Mouse (Mus musculus) lung, adult 2 months (tissue): ENCODE results near the gene Pla2g5.

Source experiments
- CTCF ChIP-seq: fragments of 200-500 bp; IDR thresholded peaks from 2 replicates; pipeline ENCODE4 v1.5.1; 2011; ENCODE audit warnings: mild to moderate bottlenecking, low read length, control low read depth; ENCODE audit not compliant: insufficient read depth
- POLR2A ChIP-seq: fragments of 200-500 bp; IDR thresholded peaks from 2 replicates; pipeline ENCODE4 v1.6.1; 2011; ENCODE audit warnings: low read depth, mild to moderate bottlenecking, control low read depth, low read length, borderline replicate concordance; ENCODE audit errors: extremely low read depth

DNA sequence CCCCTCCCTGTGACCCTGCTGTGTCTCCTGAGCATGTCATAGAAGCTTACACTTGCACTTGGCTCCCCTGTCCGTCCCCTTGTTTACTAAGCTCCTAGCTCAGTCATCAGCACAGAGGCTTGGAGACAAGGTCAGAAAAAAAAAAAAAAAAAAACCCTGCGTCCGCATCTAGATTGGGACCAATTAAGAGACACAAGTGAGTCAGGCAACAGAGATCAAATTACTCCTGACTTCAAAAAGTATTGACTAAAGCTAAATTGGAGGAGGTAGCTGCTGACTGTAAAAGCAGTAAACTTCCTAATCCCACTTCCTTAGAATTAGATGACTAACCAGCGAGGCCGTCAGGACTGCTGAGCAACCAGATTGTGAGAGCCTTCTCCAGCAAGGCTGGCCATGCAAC is 1.8 kb upstream of the Pla2g5 start:
- TF ChIP-seq POLR2A: no peak
- TF ChIP-seq CTCF: no peak
